Mouse (Mus musculus) embryonic fibroblast, embryonic 13.5 days (primary cell): ENCODE data around the gene Cecr2.

Experiments
- CTCF ChIP-seq: IDR thresholded peaks from 2 replicates; pipeline ENCODE4 v1.5.1; 2011; ENCODE audit warnings: mild to moderate bottlenecking, control low read depth, low read length, moderate library complexity, borderline replicate concordance; ENCODE audit not compliant: insufficient read depth
- POLR2A ChIP-seq: IDR thresholded peaks from 2 replicates; pipeline ENCODE4 v1.6.1; 2011; ENCODE audit warnings: low read depth, mild to moderate bottlenecking, control low read depth, low read length, moderate library complexity

GRCm38 (mm10) chr6:120792947-120793346 lies 126.8 kb downstream of the Cecr2 start:
- no peak for TF ChIP-seq CTCF
- TF ChIP-seq POLR2A, result no peak
